Mouse (Mus musculus): ENCODE results near the gene Pim2. TPM values are rescaled to one million over a fixed set of nuclear protein-coding genes. Genes with fewer than 3 reads are reported as not detected.
"Not testable (repeated sequence)": the region's sequence is repeated elsewhere in the genome, so short reads cannot be mapped to it uniquely, and the experiment has no call there.

The Pim2 gene
- polyA plus RNA-seq, 1 experiment: 8.8 TPM

DNA sequence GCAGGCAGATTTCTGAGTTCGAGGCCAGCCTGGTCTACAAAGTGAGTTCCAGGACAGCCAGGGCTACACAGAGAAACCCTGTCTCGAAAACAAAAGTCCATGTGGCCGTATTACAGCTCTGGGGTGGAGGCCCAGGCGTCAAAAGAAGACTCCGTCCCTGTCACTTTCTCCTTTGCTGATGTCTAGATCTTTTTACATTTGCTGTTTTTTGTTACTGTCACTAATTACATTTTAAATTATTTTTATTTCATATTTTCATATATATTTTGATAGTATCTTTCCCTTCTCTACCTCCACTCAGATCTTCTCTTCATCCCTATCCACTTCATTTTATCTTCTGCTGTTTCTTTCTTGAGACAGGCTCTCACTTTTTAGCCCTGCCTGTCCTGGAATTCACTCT lies 29.7 kb downstream of the Pim2 start, which contains the start of gene Gm10491:
Gene Gm10491, minus strand, starts transcription at position 101 of the 400 bp plus-strand sequence.
- no peak for DNase-seq (ENCODE audit: low spot score)

GRCm38 (mm10) chrX:7909242-7909641 lies 31.2 kb downstream of the Pim2 start, which contains the start of gene Gm10490:
Gene Gm10490, plus strand, starts transcription at chrX:7909542.
- DNase-seq (ENCODE audit: low spot score): not testable (repeated sequence)

- no peak for DNase-seq (ENCODE audit: low spot score)
Measured at GRCm38 (mm10) chrX:7910473-7910872, 32.4 kb downstream of the Pim2 start.

DNA sequence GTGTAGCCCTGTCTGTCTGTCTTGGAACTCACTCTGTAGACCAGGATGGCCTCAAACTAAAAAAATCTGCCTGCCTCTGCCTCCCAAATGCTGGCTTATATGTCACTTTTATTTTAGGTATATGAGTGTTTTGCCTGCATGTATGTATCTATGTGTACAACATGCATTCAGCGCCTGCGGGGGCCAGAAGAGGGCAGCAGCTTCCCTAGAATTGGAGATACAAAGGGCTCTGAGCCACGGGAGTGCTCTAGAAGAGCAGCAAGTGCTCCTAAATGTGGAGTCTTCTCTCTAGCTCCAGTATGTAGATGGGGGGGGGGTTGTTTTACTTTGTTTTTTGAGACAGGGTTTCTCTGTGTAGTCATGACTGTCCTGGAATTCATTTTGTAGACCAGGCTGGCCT lies 37.6 kb downstream of the Pim2 start:
- not testable (repeated sequence) for DNase-seq (ENCODE audit: low spot score)

DNA sequence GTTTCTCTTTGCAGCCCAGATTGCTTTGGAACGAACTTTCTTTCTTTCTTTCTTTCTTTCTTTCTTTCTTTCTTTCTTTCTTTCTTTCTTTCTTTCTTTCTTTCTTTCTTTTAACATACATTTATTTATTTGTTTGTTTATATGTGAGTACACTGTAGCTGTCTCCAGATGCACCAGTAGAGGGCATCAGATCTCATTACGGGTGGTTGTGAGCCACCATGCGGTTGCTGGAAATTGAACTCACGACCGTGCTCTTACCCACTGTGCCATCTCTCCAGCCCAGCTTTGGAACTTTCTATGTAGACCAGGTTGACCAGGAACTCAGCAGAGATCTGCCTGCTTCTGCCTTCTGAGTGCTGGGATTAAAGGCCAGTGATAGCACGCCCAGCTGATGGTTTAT lies 39.9 kb downstream of the Pim2 start:
- DNase-seq (ENCODE audit: low spot score): not testable (repeated sequence)

DNA sequence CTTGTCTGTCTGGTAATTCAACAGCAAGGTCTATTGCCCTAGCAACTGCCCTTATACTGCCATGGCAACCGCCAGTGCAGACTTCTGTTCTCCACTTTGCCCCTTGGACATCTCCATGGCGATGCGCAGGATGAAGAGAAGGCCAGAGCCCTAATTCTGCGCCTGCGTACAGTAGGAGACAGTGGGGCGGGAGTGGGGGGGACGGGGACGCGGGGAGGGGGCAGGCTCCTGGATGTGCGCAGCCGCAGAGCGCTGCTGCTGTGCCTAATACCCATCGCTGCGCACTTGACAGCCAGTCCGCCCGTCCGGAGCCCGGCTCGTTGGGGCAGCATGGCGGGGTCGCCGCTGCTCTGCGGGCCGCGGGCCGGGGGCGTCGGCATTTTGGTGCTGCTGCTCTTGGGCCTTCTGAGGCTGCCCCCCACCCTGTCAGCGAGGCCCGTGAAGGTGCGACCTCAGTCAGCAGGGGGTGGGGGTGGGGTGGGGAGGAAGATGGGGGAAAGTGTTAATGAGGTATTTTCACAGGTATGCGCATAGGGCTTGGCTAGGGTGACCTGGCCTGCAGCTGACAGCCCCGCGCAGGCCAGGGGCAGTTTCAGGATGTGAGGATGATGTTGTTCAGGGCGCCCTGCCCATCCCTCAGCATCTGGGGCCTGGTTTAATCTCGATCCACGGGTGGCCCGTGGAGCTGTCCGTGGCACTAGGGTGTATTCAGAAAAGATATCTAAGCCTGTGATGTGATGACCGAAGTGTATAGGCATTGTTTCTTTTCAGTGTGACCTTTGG lies 41.7 kb downstream of the Pim2 start, which contains the start of gene Pcsk1n:
Gene Pcsk1n, plus strand, starts transcription at position 222 of the 783 bp plus-strand sequence.
- DNase-seq (ENCODE audit: low spot score): no peak

- no peak for DNase-seq (ENCODE audit: low spot score)
Measured at GRCm38 (mm10) chrX:7922032-7922431, 44.0 kb downstream of the Pim2 start.

DNA sequence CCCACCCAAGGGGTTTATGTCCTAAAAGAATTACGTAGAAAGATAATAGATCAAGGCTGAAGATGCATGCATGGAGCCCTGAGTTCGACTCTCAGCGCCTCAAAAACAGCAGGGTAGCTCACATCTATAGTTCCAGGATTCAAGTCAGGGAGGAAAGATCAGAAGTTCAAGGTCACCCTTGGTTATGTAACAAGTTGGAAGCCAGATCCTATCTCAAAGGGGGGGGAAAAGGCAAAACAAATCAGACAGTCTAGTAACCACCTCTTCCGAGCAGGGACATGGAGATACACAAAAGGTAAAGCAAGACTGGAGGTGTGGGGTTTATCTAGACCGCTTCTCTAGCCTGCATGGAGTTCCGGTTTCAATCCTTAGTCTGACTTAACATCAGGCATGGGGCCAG lies 48.2 kb downstream of the Pim2 start:
- DNase-seq (ENCODE audit: low spot score): no peak

DNA sequence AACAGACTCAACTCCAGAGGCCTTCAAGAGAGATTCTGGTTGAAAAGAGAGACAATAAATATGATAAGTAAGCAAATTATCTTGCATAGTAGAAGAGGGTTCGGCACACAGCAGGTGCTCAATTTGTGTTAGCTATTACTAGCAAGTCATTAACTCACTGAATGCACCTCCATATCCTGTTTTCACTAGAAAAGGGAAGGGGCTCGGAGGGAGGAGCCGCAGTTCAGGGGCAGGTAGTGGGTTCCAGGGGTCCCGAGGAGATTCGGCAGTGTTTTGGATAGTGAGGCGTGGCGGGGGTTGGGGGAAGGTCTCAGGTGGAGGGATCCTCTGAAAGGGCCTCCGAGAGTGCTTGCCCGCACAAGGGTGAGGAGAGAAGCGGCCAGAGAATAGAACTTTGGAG lies 49.1 kb downstream of the Pim2 start:
- no peak for DNase-seq (ENCODE audit: low spot score)

- no peak for DNase-seq (ENCODE audit: low spot score)
Measured at GRCm38 (mm10) chrX:7928270-7928790, 50.3 kb downstream of the Pim2 start, which contains the start of gene Eras. Gene Eras, minus strand, starts transcription at chrX:7928607.

Other genes starting within 250 kb of the Pim2 start
- gene Syp, start 239.8 kb upstream of the Pim2 start, polyA plus RNA-seq (2012; rRNA removed): 3.6 and 4.0 TPM in 2 replicates
- gene Prickle3, start 221.0 kb upstream of the Pim2 start, polyA plus RNA-seq (2012; rRNA removed): 12.1 and 16.3 TPM in 2 replicates
- 233 and 234 TPM in 2 replicates for gene Plp2, start 206.9 kb upstream of the Pim2 start, polyA plus RNA-seq (2012; rRNA removed)
- gene Magix, start 197.0 kb upstream of the Pim2 start, polyA plus RNA-seq (2012; rRNA removed): 1.1 and 1.6 TPM in 2 replicates
- gene Gpkow, start 181.1 kb upstream of the Pim2 start, polyA plus RNA-seq (2012; rRNA removed): 20.6 and 21.9 TPM in 2 replicates
- gene Wdr45, start 163.9 kb upstream of the Pim2 start, polyA plus RNA-seq (2012; rRNA removed): 48.8 and 56.1 TPM in 2 replicates
- 0.44 TPM in 1 of 2 replicates, not detected in the other for gene Gm45208, start 156.0 kb upstream of the Pim2 start, polyA plus RNA-seq (2012; rRNA removed)
- 30.8 and 37.7 TPM in 2 replicates for gene Praf2, start 149.8 kb upstream of the Pim2 start, polyA plus RNA-seq (2012; rRNA removed)
- 16.9 and 17.2 TPM in 2 replicates for gene Ccdc120, start 127.4 kb upstream of the Pim2 start, polyA plus RNA-seq (2012; rRNA removed)
- 11.2 and 23.7 TPM in 2 replicates for gene Tfe3, start 115.7 kb upstream of the Pim2 start, polyA plus RNA-seq (2012; rRNA removed)
- gene Gripap1, start 88.5 kb upstream of the Pim2 start, polyA plus RNA-seq (2012; rRNA removed): 49.5 and 53.1 TPM in 2 replicates
- 1.7 and 2.4 TPM in 2 replicates for gene Kcnd1, start 56.0 kb upstream of the Pim2 start, polyA plus RNA-seq (2012; rRNA removed)
- 31.4 and 43.4 TPM in 2 replicates for gene Otud5, start 36.9 kb upstream of the Pim2 start, polyA plus RNA-seq (2012; rRNA removed)
- 43.3 and 68.2 TPM in 2 replicates for gene Slc35a2, start 5.8 kb downstream of the Pim2 start, polyA plus RNA-seq (2012; rRNA removed)
- 84.2 and 90.7 TPM in 2 replicates for gene Pqbp1, start 21.0 kb downstream of the Pim2 start, polyA plus RNA-seq (2012; rRNA removed)
- gene Timm17b, start 21.1 kb downstream of the Pim2 start, polyA plus RNA-seq (2012; rRNA removed): 22.2 and 23.7 TPM in 2 replicates
- not detected in 2 replicates for gene Gm10491, start 29.6 kb downstream of the Pim2 start, polyA plus RNA-seq (2012; rRNA removed)
- gene Gm10490, start 31.3 kb downstream of the Pim2 start, polyA plus RNA-seq (2012; rRNA removed): not detected in 2 replicates
- gene Pcsk1n, start 41.6 kb downstream of the Pim2 start, polyA plus RNA-seq (2012; rRNA removed): 0.51 and 0.66 TPM in 2 replicates
- gene Eras, start 50.3 kb downstream of the Pim2 start, polyA plus RNA-seq (2012; rRNA removed): not detected in 2 replicates
- 20.9 and 22.0 TPM in 2 replicates for gene Hdac6, start 69.6 kb downstream of the Pim2 start, polyA plus RNA-seq (2012; rRNA removed)
- gene Gata1, start 99.8 kb downstream of the Pim2 start, polyA plus RNA-seq (2012; rRNA removed): 0.18 and 0.26 TPM in 2 replicates
- not detected in 2 replicates for gene Glod5, start 140.2 kb downstream of the Pim2 start, polyA plus RNA-seq (2012; rRNA removed)
- 11.8 and 13.0 TPM in 2 replicates for gene Suv39h1, start 196.5 kb downstream of the Pim2 start, polyA plus RNA-seq (2012; rRNA removed)
- 3.8 and 3.9 TPM in 2 replicates for gene Was, start 212.2 kb downstream of the Pim2 start, polyA plus RNA-seq (2012; rRNA removed)

Data from urinary bladder, adult 2 months (tissue).